Mouse (Mus musculus): Measurements from ENCODE around the gene Kbtbd2.

- TF ChIP-seq CTCF (IDR thresholded peaks at IDR 0.05; ENCODE audit: low read depth, low read length): no peak
- no peak for TF ChIP-seq POLR2AphosphoS5 (IDR thresholded peaks at IDR 0.05; ENCODE audit: insufficient replicate concordance, low read depth, low read length)
Observed at GRCm38 (mm10) chr6:56843229-56843628, 45.6 kb upstream of the Kbtbd2 start.
